Mouse (Mus musculus): ENCODE measurements around the gene Rbpj.

Rbpj gene

GRCm38 (mm10) chr5:53591683-53592050, 125.7 kb downstream of the Rbpj start:
- peak; percentile 37 for DNase-seq (ENCODE audit: low read depth)

- DNase-seq (ENCODE audit: low read depth) = no peak
Observed at GRCm38 (mm10) chr5:53593080-53593688, 127.2 kb downstream of the Rbpj start.

- DNase-seq (ENCODE audit: low read depth) = peak; percentile 87
Observed at GRCm38 (mm10) chr5:53594274-53594673, 128.3 kb downstream of the Rbpj start.

GRCm38 (mm10) chr5:53598510-53598909, 132.6 kb downstream of the Rbpj start:
- peak; percentile 52 for DNase-seq (ENCODE audit: low read depth)

- no peak for DNase-seq (ENCODE audit: low read depth)
Observed at GRCm38 (mm10) chr5:53599116-53599515, 133.2 kb downstream of the Rbpj start.

- no peak for DNase-seq (ENCODE audit: low read depth)
Observed at GRCm38 (mm10) chr5:53602194-53602593, 136.2 kb downstream of the Rbpj start.

- DNase-seq (ENCODE audit: low read depth) = no peak
Observed at GRCm38 (mm10) chr5:53605450-53605849, 139.5 kb downstream of the Rbpj start.

GRCm38 (mm10) chr5:53607230-53607996, 141.5 kb downstream of the Rbpj start:
- no peak for DNase-seq (ENCODE audit: low read depth)

GRCm38 (mm10) chr5:53618844-53619243, 152.9 kb downstream of the Rbpj start:
- DNase-seq (ENCODE audit: low read depth) = no peak

GRCm38 (mm10) chr5:53632026-53632425, 166.1 kb downstream of the Rbpj start:
- no peak for DNase-seq (ENCODE audit: low read depth)

- DNase-seq (ENCODE audit: low read depth) = no peak
Observed at GRCm38 (mm10) chr5:53636795-53637194, 170.8 kb downstream of the Rbpj start.

- DNase-seq (ENCODE audit: low read depth) = no peak
Observed at GRCm38 (mm10) chr5:53637206-53637605, 171.3 kb downstream of the Rbpj start.

GRCm38 (mm10) chr5:53638647-53639046, 172.7 kb downstream of the Rbpj start:
- DNase-seq (ENCODE audit: low read depth) = peak; percentile 60

GRCm38 (mm10) chr5:53646669-53647068, 180.7 kb downstream of the Rbpj start:
- DNase-seq (ENCODE audit: low read depth) = no peak

GRCm38 (mm10) chr5:53647358-53647757, 181.4 kb downstream of the Rbpj start:
- no peak for DNase-seq (ENCODE audit: low read depth)

- DNase-seq (ENCODE audit: low read depth) = no peak
Observed at GRCm38 (mm10) chr5:53656596-53656995, 190.6 kb downstream of the Rbpj start.

GRCm38 (mm10) chr5:53657925-53658324, 192.0 kb downstream of the Rbpj start:
- DNase-seq (ENCODE audit: low read depth) = no peak

- DNase-seq (ENCODE audit: low read depth) = no peak
Observed at GRCm38 (mm10) chr5:53661508-53661907, 195.6 kb downstream of the Rbpj start.

- no peak for DNase-seq (ENCODE audit: low read depth)
Observed at GRCm38 (mm10) chr5:53662413-53662812, 196.5 kb downstream of the Rbpj start.

- no peak for DNase-seq (ENCODE audit: low read depth)
Observed at GRCm38 (mm10) chr5:53663665-53664064, 197.7 kb downstream of the Rbpj start.

- DNase-seq (ENCODE audit: low read depth) = no peak
Observed at GRCm38 (mm10) chr5:53668021-53668420, 202.1 kb downstream of the Rbpj start.

- DNase-seq (ENCODE audit: low read depth) = no peak
Observed at GRCm38 (mm10) chr5:53670321-53670938, 204.5 kb downstream of the Rbpj start.

GRCm38 (mm10) chr5:53671507-53671906, 205.6 kb downstream of the Rbpj start:
- DNase-seq (ENCODE audit: low read depth) = no peak

All from naive thymus-derived CD4-positive, alpha-beta T cell, adult 2 months (primary cell).